Mouse (Mus musculus) urinary bladder, postnatal 36 days (tissue): ENCODE results near the gene Pip4k2a.

ENCODE experiments used
- DNase-seq, 2 experiments: peaks; one replicate each; pipeline ENCODE4 v3.0.0; 2022; ENCODE audit warnings: low spot score in 2 of 2, mixed read lengths in 1 of 2

The Pip4k2a gene

GRCm38 (mm10) chr2:18839532-18839931 lies 158.4 kb downstream of the Pip4k2a start:
- DNase-seq, result peak in 1 of 2 experiments; percentile 13

DNA sequence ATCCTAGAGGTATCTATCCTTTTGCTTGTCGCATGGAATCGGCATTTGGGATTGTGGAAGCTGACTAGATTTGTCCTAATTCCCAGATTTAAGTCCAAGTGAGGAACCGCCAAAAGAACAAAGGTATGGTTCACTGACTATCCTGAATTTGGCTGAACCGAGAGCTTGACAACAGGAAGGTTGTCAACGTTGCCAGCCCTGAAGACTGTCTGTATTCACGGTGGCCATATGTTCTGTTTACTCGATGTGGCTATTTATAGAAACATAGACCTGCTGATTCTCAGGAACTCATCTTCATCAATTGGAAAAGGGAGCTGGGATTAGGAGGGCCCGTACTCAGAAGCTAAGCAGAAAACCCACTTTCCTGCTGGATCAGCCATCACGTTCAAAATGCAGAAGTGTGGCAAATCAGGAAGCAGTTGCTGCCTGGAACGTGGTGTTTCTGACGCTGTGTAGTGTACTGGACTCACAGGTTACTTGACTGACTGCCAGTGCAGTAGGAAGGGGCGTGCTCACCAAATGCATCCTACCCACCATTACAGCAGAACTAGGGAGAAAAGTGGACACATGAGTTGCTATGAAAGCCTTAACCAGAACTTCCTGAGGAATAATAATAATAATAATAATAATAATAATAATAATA lies 162.5 kb downstream of the Pip4k2a start:
- DNase-seq, result no peak

DNA sequence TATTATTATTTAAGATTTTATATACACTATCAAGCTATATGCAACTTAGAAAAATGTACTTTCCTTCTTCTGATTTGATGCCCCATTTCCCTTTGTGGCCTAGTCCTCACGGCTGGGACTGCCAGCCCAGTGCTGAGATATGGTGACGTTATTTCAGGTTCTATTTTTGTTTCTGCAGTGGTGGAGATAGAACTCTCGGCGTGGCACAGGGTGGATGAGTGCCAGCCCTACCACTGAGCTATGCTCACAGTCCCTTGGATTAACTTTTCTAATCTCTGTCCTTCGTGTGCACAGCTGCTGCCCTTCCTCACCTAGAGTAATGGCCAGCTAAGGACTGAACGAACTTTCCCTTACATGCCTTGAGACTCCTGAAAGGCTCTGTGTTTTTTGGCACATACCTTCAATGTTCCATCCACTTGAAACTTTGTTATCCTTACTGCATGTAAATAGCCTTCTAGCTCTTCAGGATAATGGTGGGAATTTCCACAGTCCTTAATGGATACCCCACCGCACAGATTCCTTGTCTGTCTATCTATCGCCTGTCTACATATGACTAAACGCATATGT lies 164.8 kb downstream of the Pip4k2a start:
- DNase-seq, result no peak

- no peak for DNase-seq
Measured at GRCm38 (mm10) chr2:18831031-18831774, 166.7 kb downstream of the Pip4k2a start.

DNA sequence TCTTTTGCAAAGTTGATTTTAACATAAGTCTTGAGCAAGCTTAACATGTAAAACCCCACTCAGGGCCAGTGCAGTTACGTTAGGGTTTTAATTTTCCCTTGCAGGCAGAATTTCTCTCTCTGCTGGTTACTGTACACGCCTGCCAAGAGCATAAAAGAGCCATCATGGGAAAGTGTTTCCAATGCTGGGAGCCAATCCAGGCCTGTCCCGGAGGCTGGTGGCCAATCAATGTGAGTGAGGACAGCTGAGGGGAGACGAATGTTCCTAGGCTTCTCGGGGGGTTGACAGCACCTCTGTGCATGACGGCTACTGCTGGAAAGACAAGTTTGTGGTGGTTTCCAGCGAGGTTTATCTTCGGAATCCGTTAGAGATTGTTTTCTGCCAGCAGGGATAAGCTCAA lies 175.2 kb downstream of the Pip4k2a start:
- DNase-seq, result peak in 1 of 2 experiments; percentile 24

DNA sequence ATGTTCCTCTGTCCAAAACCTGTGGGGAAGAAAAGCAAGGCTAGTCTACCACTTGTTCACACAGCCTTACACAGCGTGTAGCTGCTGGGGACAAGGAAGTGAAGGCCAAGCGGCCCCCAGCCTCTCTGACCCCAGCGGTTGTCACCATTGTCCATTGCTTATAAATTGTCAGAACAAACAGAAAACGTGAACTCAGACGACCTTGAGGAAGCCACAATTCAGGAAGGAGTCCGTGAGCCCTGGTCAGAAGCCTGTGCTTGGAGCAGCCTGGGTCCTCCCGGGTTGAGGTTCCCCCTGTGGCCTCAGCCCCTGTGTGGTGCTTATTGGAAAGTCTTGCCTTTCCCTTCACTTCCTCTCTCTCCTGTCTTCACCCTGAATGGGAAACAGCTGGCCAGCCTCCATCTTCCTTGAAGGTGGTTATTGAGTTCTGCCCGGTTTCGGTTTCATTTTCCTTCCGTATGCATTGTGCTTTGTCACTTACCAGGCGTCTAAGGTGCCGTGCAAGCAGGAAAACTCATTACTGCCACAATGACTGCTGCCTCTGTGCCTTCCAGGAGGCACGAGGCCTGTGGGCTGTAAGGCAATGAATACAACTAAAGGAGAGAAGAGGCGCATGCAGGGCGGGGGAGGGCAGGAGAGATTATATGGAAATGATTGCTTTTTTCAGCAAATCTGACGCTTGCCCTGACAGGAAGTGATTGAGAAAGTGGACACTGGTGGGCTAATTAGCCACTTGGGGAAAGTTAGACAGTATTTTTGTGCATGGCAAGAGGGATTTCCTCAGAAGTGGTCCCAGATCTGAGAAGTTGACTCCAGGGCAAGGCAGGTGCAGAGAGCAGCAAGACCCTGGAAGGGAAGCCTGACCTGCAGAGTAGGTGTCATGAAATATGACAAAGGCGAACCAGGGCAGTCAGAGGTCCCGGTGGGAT lies 176.2 kb downstream of the Pip4k2a start:
- DNase-seq, result peak; percentile 10 to 37

DNA sequence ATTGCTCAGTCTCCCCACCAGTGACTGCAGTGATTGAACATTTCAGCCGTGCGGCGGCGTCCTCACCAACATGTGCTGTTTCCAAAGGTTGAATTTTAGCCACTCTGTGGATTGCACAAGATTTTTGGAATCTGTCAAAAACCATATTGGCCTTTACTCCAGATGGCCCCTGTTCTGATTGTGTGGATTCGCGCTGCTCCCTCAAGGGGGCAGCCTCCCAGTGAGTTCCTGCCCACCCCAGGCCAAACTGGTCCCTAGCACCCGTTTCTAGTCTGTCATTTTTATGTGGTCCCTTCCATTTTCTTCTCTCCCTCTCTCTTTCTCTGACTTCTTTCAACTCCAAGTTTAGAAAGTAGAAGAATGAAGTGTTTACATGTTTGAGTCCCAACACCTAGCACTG lies 178.4 kb downstream of the Pip4k2a start:
- no peak for DNase-seq

DNA sequence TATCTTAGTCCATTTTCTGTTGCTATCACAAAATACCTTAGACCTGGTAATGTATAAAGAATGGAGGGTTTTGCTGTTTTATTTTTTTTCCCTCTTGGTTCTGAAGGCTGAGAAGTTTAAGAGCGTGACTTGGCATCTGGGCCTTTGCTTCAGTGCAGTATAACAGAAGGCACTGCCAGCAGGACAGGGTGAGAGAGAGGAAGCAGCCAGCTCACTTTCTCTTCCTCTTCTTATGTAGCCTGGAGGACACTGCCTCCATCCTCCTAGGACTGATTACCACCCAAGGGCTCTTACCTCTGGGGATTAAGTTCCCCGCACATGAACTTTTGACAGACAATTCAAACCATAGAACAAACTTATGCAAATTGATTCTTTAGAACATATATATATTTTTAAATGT lies 181.9 kb downstream of the Pip4k2a start:
- no peak for DNase-seq

- no peak for DNase-seq
Measured at GRCm38 (mm10) chr2:18815336-18815965, 182.5 kb downstream of the Pip4k2a start.

GRCm38 (mm10) chr2:18814447-18814804 lies 183.5 kb downstream of the Pip4k2a start:
- DNase-seq, result no peak

DNA sequence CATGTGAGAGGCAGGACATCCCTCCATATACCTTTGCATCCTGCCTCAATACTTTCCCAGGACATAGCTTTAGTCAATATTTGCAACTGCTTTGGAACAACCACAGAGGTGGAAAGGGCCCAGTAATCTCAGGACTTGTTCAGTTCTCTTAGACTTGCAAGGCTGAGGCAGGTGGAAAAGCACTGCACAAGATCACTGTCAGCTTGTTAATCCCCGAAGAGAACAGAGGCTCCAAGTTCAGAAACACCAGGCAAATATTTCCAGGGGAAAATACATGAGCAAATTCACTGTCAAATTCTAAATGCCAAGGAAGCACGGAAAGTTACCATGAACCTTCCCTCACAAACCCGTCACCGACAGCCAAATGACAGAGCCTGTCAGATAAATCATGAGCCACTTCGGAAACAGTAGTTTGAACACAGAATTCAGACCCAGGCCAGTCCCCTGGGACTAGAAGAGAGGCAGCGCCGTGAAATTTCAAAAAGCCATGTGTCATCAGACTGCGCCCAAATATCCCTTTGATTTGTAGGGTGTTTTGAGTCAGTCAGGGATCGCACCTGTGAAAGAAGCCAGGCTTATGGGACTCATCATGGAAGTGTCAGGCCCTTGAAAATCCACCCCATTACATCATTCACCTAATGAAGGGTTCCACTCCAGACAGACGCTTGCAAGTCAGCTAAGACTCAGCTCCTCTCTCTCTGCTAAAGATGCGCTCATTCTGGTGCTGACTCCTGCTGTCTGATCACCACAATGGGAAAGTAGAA lies 184.1 kb downstream of the Pip4k2a start:
- no peak for DNase-seq

- DNase-seq, result no peak
Measured at GRCm38 (mm10) chr2:18807961-18808360, 190.0 kb downstream of the Pip4k2a start.

DNA sequence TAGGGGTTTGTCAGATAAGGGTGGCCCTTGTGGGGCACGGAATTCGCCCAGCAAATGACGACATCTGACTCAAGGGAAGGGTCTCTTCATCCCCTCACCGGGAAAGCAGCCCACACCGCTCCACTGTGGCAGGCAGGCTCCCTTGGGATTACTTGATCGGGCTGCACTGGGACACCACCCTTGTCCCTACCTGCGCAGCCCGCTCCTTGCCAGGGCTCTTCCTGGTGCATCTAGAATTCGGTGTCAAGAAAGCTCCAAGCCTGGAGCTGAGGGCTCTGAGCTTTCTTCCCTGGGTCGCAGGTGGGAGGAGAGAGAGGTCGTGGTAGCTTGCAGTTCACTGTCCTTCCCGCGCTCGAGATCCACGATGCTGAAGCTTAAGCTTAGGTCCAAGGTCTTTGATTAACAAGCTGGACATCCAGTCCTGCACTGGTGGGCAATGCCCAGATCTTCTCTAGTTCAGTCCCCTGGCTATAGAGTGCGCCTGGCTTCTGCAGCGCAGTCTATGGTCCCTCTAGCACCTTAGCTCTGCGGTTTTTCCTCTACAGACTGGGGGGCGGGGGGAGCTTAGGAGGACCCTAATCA lies 196.6 kb downstream of the Pip4k2a start:
- DNase-seq, result no peak

DNA sequence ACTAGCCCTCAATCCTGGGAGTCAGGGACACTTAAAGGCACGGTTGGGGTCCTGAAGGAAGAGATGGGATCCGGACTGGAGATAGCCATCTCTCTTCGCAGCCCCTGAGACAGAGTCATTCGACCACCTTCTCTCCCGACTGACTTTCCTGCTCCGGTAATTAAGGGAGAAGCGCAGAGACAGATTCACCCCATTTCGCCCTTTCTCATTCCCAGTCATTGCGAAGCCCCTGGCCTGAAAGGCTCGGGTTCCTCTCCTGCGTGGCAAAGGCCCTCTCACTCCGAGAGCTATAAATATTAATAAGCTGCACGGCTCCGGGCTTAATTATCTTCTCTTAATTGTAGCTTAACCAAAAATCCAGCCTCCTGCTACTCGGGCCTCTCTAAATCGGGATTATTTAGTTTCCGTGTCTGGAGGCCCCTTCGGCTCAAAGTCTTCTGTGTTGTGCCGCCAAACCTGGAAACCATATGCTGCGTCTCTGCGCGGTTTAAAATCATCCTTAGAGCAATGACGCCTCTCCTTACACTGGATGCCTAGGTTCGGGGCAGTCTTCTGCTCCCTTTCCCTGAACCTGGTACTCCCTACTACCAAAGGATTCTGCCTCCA lies 197.2 kb downstream of the Pip4k2a start:
- DNase-seq, result no peak

- no peak for DNase-seq
Measured at GRCm38 (mm10) chr2:18799966-18800645, 197.8 kb downstream of the Pip4k2a start.

GRCm38 (mm10) chr2:18799265-18799965 lies 198.5 kb downstream of the Pip4k2a start:
- DNase-seq, result no peak

GRCm38 (mm10) chr2:18797776-18798175 lies 200.2 kb downstream of the Pip4k2a start:
- no peak for DNase-seq

DNA sequence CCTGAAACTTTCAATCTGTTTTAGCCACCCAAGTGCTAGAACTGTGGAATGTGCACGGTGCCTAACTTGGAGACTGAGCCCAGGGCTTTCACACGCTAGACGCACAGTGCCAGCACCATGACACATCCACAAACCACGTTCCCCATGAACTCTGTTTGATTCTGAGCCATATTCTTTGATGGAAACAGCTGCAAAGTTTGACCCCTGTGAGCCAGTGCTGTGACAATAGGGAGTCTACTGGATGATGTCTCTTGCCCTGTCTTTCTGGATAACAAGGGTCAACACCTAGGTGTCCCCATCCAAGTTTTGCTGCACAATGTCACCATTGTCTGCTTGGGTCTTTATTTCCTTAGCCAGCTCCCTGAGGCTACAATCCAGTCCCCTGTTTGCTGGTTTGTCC lies 203.7 kb downstream of the Pip4k2a start:
- DNase-seq, result no peak
